Mouse (Mus musculus): ENCODE measurements around the gene Cldn16. TPM values are rescaled to one million over a fixed set of nuclear protein-coding genes. Genes with fewer than 3 reads are reported as not detected.
"Not testable (repeated sequence)": the region's sequence is repeated elsewhere in the genome, so short reads cannot be mapped to it uniquely, and the experiment has no call there.

The Cldn16 gene
- polyA plus RNA-seq, 1 experiment from 2014 or later, result 4.9 TPM

GRCm38 (mm10) chr16:26495721-26496120, 32.8 kb downstream of the Cldn16 start:
- H3K4me1 ChIP-seq, result no peaks in the 10 kb centered on the region
- H3K27ac ChIP-seq, result no peak overlapping the region
- ATAC-seq (replicated peaks; ENCODE audit: low FRiP score), result no peak
- WGBS, result 16% methylated on average over 2 of the region's 2 CpGs
- H3K9ac ChIP-seq, result no peak overlapping the region
- no peaks in the 10 kb centered on the region for H3K9me3 ChIP-seq (replicated peaks)
- no peak overlapping the region for H3K4me2 ChIP-seq
- H3K4me3 ChIP-seq (replicated peaks), result no peak overlapping the region
- H3K27me3 ChIP-seq, result no peaks in the 10 kb centered on the region
- H3K36me3 ChIP-seq, result no peaks in the 10 kb centered on the region

GRCm38 (mm10) chr16:26499705-26500104, 36.8 kb downstream of the Cldn16 start:
- not testable (repeated sequence) for H3K27me3 ChIP-seq; H3K36me3 ChIP-seq; H3K9ac ChIP-seq; H3K9me3 ChIP-seq (replicated peaks); ATAC-seq (replicated peaks; ENCODE audit: low FRiP score); H3K4me1 ChIP-seq; H3K4me3 ChIP-seq (replicated peaks); H3K4me2 ChIP-seq; H3K27ac ChIP-seq
- 79% methylated on average over 3 of the region's 3 CpGs for WGBS

GRCm38 (mm10) chr16:26500738-26501137, 37.8 kb downstream of the Cldn16 start:
- Histone ChIP-seq H3K27me3 (no peaks in the 10 kb centered on the region), H3K9me3 (replicated peaks) (no peaks in the 10 kb centered on the region), H3K27ac (no peak overlapping the region), H3K4me1 (0 out of 2 replicates have a peak, but pooled peaks cover 3% of the 10 kb centered on the region), H3K36me3 (no peaks in the 10 kb centered on the region), H3K9ac (no peak overlapping the region), H3K4me3 (replicated peaks) (no peak overlapping the region), H3K4me2 (no peak overlapping the region)
- no peak for ATAC-seq (replicated peaks; ENCODE audit: low FRiP score)
- WGBS, result 83% methylated on average over 3 of the region's 3 CpGs

- Histone ChIP-seq H3K4me1 (0 out of 2 replicates have a peak, but pooled peaks cover 3% of the 10 kb centered on the region), H3K9ac (no peak overlapping the region), H3K27ac (0 out of 2 replicates have a peak overlapping the region, but pooled peaks have one; percentile 20), H3K36me3 (no peaks in the 10 kb centered on the region), H3K4me2 (no peak overlapping the region), H3K27me3 (no peaks in the 10 kb centered on the region), H3K9me3 (replicated peaks) (no peaks in the 10 kb centered on the region), H3K4me3 (replicated peaks) (no peak overlapping the region)
- 64% methylated on average over 4 of the region's 4 CpGs for WGBS
- ATAC-seq (replicated peaks; ENCODE audit: low FRiP score), result no peak
Measured at GRCm38 (mm10) chr16:26504961-26505360, 42.0 kb downstream of the Cldn16 start.

- H3K36me3 ChIP-seq, result no peaks in the 10 kb centered on the region
- H3K27ac ChIP-seq, result no peak overlapping the region
- H3K4me1 ChIP-seq, result no peaks in the 10 kb centered on the region
- no peak overlapping the region for H3K4me3 ChIP-seq (replicated peaks)
- H3K9ac ChIP-seq, result no peak overlapping the region
- peaks cover 11% of the 10 kb centered on the region for H3K27me3 ChIP-seq
- no peak for ATAC-seq (replicated peaks; ENCODE audit: low FRiP score)
- no peak overlapping the region for H3K4me2 ChIP-seq
- H3K9me3 ChIP-seq (replicated peaks), result no peaks in the 10 kb centered on the region
- 50% methylated on average over 2 of the region's 2 CpGs for WGBS
Measured at GRCm38 (mm10) chr16:26519596-26519995, 56.7 kb downstream of the Cldn16 start.

- H3K27ac ChIP-seq, result no peak overlapping the region
- H3K9ac ChIP-seq, result no peak overlapping the region
- no peak overlapping the region for H3K4me3 ChIP-seq (replicated peaks)
- no peak for ATAC-seq (replicated peaks; ENCODE audit: low FRiP score)
- peaks cover 11% of the 10 kb centered on the region for H3K27me3 ChIP-seq
- H3K4me1 ChIP-seq, result peaks cover 15% of the 10 kb centered on the region
- 91% methylated on average over 5 of the region's 5 CpGs for WGBS
- no peak overlapping the region for H3K4me2 ChIP-seq
- no peaks in the 10 kb centered on the region for H3K9me3 ChIP-seq (replicated peaks)
- no peaks in the 10 kb centered on the region for H3K36me3 ChIP-seq
Measured at GRCm38 (mm10) chr16:26525832-26526231, 62.9 kb downstream of the Cldn16 start.

- Histone ChIP-seq H3K9ac (no peak within 1 kb of the TSS), H3K27ac (no peak within 1 kb of the TSS), H3K27me3 (peaks cover 11% of the 10 kb centered on the region), H3K4me3 (replicated peaks) (no peak within 1 kb of the TSS), H3K9me3 (replicated peaks) (no peaks in the 10 kb centered on the region), H3K4me1 (peaks cover 19% of the 10 kb centered on the region), H3K4me2 (no peak within 1 kb of the TSS), H3K36me3 (no peaks in the 10 kb centered on the region)
- 84% methylated on average over 4 of the region's 4 CpGs for WGBS
- no peak for ATAC-seq (replicated peaks; ENCODE audit: low FRiP score)
Measured at GRCm38 (mm10) chr16:26526669-26527068, 63.7 kb downstream of the Cldn16 start, which contains the start of gene Tmem207. Gene Tmem207 (minus strand): TSS chr16:26526769.

- no peaks in the 10 kb centered on the region for H3K36me3 ChIP-seq
- peak overlapping the region; percentile 27; the same call in 1 of the 2 replicates for H3K4me2 ChIP-seq
- H3K27ac ChIP-seq, result peak overlapping the region; percentile 51
- H3K27me3 ChIP-seq, result peaks cover 11% of the 10 kb centered on the region
- no peak overlapping the region for H3K4me3 ChIP-seq (replicated peaks)
- H3K9ac ChIP-seq, result no peak overlapping the region
- WGBS, result 42% methylated on average over 10 of the region's 10 CpGs
- no peaks in the 10 kb centered on the region for H3K9me3 ChIP-seq (replicated peaks)
- ATAC-seq (replicated peaks; ENCODE audit: low FRiP score), result peak; percentile 85
- peaks cover 19% of the 10 kb centered on the region for H3K4me1 ChIP-seq
Measured at GRCm38 (mm10) chr16:26527931-26528666, 65.2 kb downstream of the Cldn16 start.

GRCm38 (mm10) chr16:26530451-26530850, 67.5 kb downstream of the Cldn16 start:
- H3K4me3 ChIP-seq (replicated peaks), result no peak overlapping the region
- no peak overlapping the region for H3K4me2 ChIP-seq
- no peaks in the 10 kb centered on the region for H3K9me3 ChIP-seq (replicated peaks)
- WGBS, result 45% methylated on average over 1 of the region's 1 CpGs
- H3K36me3 ChIP-seq, result no peaks in the 10 kb centered on the region
- peaks cover 9% of the 10 kb centered on the region for H3K27me3 ChIP-seq
- H3K27ac ChIP-seq, result no peak overlapping the region
- no peak overlapping the region for H3K9ac ChIP-seq
- peaks cover 19% of the 10 kb centered on the region for H3K4me1 ChIP-seq
- peak; percentile 67 for ATAC-seq (replicated peaks; ENCODE audit: low FRiP score)

GRCm38 (mm10) chr16:26532287-26532686, 69.4 kb downstream of the Cldn16 start:
- Histone ChIP-seq H3K9ac (no peak overlapping the region), H3K4me2 (no peak overlapping the region), H3K27me3 (peaks cover 11% of the 10 kb centered on the region; the same call in 1 of the 2 replicates), H3K36me3 (no peaks in the 10 kb centered on the region), H3K9me3 (replicated peaks) (no peaks in the 10 kb centered on the region), H3K4me1 (peaks cover 19% of the 10 kb centered on the region), H3K27ac (no peak overlapping the region), H3K4me3 (replicated peaks) (no peak overlapping the region)
- 77% methylated on average over 1 of the region's 1 CpGs for WGBS
- no peak for ATAC-seq (replicated peaks; ENCODE audit: low FRiP score)

All from kidney, embryonic 15.5 days (tissue).